Mouse (Mus musculus): ENCODE measurements around the gene Ager.
A peak's percentile ranks its signal among the peaks of the same experiment; 100 is the strongest.

- TF ChIP-seq CTCF (IDR thresholded peaks at IDR 0.05; ENCODE audit: low read depth, low read length) (no peak), POLR2A (IDR thresholded peaks at IDR 0.05; ENCODE audit: insufficient read depth, low read length) (no peak), EP300 (IDR thresholded peaks at IDR 0.05; ENCODE audit: insufficient read depth, low read depth, low read length) (peak; percentile 84; the same call in 1 of the 2 replicates)
Observed at GRCm38 (mm10) chr17:34564003-34564421, 33.6 kb upstream of the Ager start, which contains the start of gene Notch4.
